Mouse (Mus musculus) bone marrow, adult 2 months (tissue): Measurements from ENCODE around the gene Micu1. TPM values are rescaled to one million over a fixed set of nuclear protein-coding genes. Genes with fewer than 3 reads are reported as not detected.

Experiments
- H3K27ac ChIP-seq: fragments of 200-500 bp; 2 replicates; pipeline ENCODE4 v1.5.1; 2012; ENCODE audit warnings: low read depth, mild to moderate bottlenecking, control low read depth, inconsistent platforms, low read length; ENCODE audit not compliant: control insufficient read depth, poor library complexity, insufficient read depth
- H3K4me1 ChIP-seq: fragments of 200-500 bp; 2 replicates; pipeline ENCODE4 v1.6.1; 2011; ENCODE audit warnings: low read length; ENCODE audit not compliant: control insufficient read depth, insufficient read depth
- H3K4me3 ChIP-seq: fragments of 200-500 bp; replicated peaks from 2 replicates; pipeline ENCODE3; 2011; ENCODE audit warnings: mild to moderate bottlenecking, low read depth, low read length, control low read depth; ENCODE audit not compliant: control insufficient read depth
- CTCF ChIP-seq: fragments of 200-500 bp; IDR thresholded peaks from 2 replicates; pipeline ENCODE4 v1.5.1; 2011; ENCODE audit warnings: low read length, control low read depth; ENCODE audit not compliant: control insufficient read depth, insufficient read depth
- POLR2A ChIP-seq: fragments of 200-500 bp; IDR thresholded peaks from 2 replicates; pipeline ENCODE4 v1.6.1; 2011; ENCODE audit warnings: low read depth, mild to moderate bottlenecking, control low read depth, low read length, borderline replicate concordance; ENCODE audit not compliant: control insufficient read depth
- WGBS: fragments of 180-500 bp; shearing (Covaris S2); methylation state at CpG from one replicate; pipeline ENCODE4 v1.1.7; 2018; 5-methylcytosine and 5-hydroxymethylcytosine counted together
- polyA plus RNA-seq: library from polyadenylated mRNA; stranded (reverse); fragments of >200 nt; gene quantifications from 2 replicates; pipeline ENCODE4 v1.2.4, GENCODE M21; 2011; ENCODE audit warnings: low replicate concordance; ENCODE audit not compliant: missing spikeins, insufficient read depth, insufficient read length

The Micu1 gene
- polyA plus RNA-seq, 1 experiment = 29.0 TPM

GRCm38 (mm10) chr10:59889953-59890751 is 187.9 kb downstream of the Micu1 start:
- H3K4me3 ChIP-seq = no peak overlapping the region
- 79% methylated on average over 15 of the region's 15 CpGs for WGBS
- no peak for TF ChIP-seq POLR2A
- no peak for TF ChIP-seq CTCF
- H3K4me1 ChIP-seq = peaks cover 10% of the 10 kb centered on the region
- H3K27ac ChIP-seq = no peak overlapping the region

DNA sequence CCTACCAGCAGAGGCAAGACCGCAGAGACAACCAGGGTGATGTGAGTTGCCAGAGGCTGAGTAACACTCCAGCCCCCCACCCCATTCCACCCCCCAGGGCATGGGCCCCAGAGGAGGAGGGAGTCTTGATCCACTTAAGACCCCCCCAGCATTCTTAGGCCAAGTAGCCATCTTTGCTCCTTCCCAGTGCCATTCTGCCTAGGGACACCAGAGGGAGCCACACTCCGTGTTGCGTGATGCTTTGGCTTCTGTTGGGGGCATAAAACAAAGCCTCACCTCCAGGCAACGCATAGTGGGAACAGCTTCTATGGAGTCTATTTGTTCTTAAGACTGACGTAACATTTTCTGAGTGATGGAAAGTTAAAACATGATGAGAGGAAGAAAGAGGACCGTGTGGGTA is 190.7 kb downstream of the Micu1 start:
- Histone ChIP-seq H3K4me3 (no peak overlapping the region), H3K27ac (no peak overlapping the region), H3K4me1 (peaks cover 16% of the 10 kb centered on the region)
- TF ChIP-seq POLR2A (no peak), CTCF (peak; percentile 99)
- WGBS = 50% methylated on average over 6 of the region's 6 CpGs

DNA sequence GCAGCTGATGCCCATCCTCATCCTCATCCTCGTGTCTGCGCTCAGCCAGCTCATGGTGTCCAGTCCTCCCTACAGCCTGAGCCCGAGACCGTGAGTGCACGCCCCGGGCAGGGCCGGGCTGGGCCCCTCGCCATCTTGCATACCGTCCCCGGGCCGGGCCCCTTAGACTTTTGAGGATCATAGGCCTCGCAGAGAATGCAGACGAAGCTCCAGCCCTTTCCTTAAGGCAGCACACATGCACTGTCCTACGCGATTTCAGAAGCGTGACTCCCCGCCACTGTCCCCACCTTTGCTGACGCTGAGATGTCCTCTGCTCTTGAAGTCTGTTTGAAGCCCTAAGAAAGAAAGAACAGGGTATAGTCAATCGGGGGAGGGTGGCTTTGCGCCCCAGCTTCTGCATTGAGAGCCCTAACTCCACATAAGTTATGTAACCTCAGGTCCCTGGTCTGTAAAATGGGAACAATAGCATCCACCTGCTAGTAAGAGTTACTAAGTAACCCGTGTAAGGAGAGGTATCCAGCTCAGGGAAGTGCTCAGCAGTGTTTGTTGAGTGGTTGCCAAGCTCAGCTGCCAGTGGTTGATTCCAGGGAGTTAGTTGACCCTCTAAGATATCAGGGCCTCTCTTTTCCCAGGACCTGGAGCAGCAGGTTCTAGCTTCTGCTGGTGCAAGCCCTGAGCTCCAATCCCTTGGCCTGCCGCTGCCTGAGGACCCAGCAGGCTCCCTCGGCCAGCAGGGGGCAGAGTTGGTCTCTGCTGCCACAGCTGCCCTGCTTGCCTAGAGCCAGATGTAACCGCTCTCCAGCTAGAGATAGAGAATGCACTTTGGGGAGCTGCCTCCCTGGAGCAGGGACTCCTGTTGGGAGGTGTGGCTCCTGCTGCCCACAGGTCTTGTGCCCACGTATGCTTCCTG is 192.2 kb downstream of the Micu1 start:
- TF ChIP-seq POLR2A (peak; percentile 15; the same call in 1 of the 2 replicates), CTCF (peak; percentile 97)
- no peak overlapping the region for H3K4me3 ChIP-seq
- 80% methylated on average over 25 of the region's 25 CpGs for WGBS
- H3K4me1 ChIP-seq = peaks cover 18% of the 10 kb centered on the region
- no peak overlapping the region for H3K27ac ChIP-seq

DNA sequence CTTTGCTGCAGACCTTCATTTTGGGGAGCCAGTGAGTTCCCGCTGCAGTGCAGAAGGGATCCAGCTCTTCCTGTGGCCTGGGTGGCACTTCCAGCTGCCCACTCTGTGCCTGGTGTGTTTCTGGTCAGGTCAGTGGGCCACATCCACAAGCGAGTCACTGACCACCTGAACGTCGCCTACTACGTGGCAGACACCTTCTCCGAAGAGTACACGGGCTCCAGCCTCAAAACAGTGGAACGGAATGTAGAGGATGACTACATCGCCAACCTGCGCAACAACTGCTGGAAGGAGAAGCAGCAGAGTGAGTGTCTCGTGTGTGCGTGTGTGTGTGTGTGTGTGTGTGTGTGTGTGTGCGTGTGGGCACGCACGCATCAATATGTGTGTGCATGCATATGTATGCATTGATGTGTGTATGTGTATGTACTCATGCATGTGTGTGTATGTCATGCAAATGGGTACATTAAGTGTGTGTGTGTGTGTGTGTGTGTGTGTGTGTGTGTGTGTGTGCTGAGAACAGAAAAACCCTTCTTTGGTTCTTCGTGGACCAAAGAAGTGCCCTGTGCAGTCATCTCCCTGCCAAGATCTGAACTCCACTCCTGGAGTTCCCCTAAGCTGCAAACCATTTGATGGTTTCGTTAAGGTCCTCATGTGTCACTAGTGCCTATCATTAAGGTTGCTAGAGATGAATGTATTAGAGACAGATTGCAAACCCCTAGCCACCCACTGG is 193.3 kb downstream of the Micu1 start:
- Histone ChIP-seq H3K27ac (peak overlapping the region; percentile 16), H3K4me1 (peaks cover 22% of the 10 kb centered on the region), H3K4me3 (peak overlapping the region; percentile 7)
- 76% methylated on average over 17 of the region's 17 CpGs for WGBS
- TF ChIP-seq CTCF (no peak), POLR2A (no peak)

DNA sequence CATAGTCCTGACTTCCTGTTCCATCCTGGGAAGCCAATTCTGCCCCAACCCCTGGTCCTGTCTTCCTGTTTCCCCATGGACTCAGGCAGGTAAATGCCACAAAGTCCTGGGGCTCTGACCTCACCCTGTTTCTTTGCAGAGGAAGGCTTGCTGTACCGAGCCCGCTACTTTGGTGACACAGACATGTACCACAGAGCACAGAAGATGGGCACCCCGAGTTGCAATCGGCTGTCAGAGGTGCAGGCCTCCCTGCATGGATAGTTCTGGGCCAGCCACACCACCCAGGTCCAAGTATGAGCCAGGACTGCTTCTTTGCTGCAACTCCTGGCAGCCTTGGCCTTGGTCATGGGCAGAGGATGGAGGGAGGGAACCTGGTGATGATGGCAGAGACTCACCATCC is 193.9 kb downstream of the Micu1 start:
- 57% methylated on average over 4 of the region's 4 CpGs for WGBS
- H3K4me1 ChIP-seq = peaks cover 27% of the 10 kb centered on the region
- peak overlapping the region; percentile 92 for H3K27ac ChIP-seq
- TF ChIP-seq POLR2A (no peak), CTCF (no peak)
- no peak overlapping the region for H3K4me3 ChIP-seq

GRCm38 (mm10) chr10:59896911-59897331 is 194.6 kb downstream of the Micu1 start:
- Histone ChIP-seq H3K4me1 (peaks cover 29% of the 10 kb centered on the region), H3K27ac (peak overlapping the region; percentile 92), H3K4me3 (no peak overlapping the region)

DNA sequence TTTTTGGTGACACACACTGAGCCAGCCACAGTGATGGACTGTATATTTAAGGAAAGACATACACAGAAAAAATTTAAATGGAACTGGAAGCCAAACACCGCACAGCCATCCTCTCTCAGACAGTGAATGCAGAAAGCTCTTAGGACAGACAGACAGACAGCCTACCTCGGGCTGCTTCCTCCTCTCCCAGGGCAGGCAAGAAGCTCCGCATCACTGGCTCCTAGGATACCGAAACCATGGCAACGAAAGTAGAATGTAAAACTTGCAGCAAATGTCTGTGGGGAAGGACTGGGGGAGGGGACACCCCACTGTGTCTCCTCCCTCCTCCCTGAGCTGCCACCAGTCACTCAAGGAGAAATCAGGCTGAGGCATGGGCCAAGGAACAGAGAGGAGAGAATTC is 195.2 kb downstream of the Micu1 start:
- no peak for TF ChIP-seq CTCF
- no peak for TF ChIP-seq POLR2A
- Histone ChIP-seq H3K4me1 (peaks cover 31% of the 10 kb centered on the region), H3K27ac (peak overlapping the region; percentile 92), H3K4me3 (no peak overlapping the region)
- 28% methylated on average over 5 of the region's 5 CpGs for WGBS

More at GRCm38 (mm10) chr10:59896911-59897331, 194.6 kb downstream of the Micu1 start:
- 10% methylated on average over 3 of the region's 3 CpGs for WGBS
- no peak for TF ChIP-seq CTCF
- no peak for TF ChIP-seq POLR2A

DNA sequence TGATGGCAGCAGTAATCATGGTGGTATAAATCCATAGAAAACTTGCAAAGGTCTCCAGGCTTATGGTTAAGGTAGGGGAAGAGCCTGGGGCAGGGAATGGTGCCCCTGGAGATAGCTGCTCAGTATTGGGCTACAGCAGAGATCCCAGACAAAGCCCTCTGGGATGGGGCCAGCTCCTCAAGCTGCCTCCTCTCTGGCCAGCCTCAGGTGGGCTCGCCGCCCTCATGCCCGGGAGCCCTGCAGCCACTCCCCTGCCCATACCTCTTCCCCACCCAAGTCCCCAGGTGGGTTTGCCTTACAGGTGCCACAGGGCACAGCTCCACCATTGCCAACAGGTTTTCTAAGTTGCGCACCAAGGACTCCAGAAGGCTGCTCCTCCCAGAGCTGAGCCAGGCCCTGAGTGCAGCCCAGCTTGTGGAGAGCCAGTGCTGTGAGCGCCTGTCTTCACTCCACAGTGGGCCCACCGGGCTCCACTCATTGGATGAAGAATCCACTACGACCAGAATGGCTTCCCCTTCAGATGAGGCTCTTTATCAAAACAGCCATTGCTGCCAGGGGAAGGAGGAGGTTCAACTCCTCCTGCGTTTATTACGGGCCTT is 196.0 kb downstream of the Micu1 start:
- WGBS = 69% methylated on average over 9 of the region's 9 CpGs
- peak overlapping the region; percentile 62 for H3K27ac ChIP-seq
- H3K4me1 ChIP-seq = peaks cover 31% of the 10 kb centered on the region
- H3K4me3 ChIP-seq = no peak overlapping the region
- no peak for TF ChIP-seq POLR2A
- TF ChIP-seq CTCF = no peak
